Mouse (Mus musculus): Measurements from ENCODE around the gene Pacsin2. TPM values are rescaled to one million over a fixed set of nuclear protein-coding genes. Genes with fewer than 3 reads are reported as not detected.

Gene Pacsin2
- polyA plus RNA-seq, 1 experiment = 108 TPM

- no peak for TF ChIP-seq CTCF (IDR thresholded peaks at IDR 0.05; ENCODE audit: control insufficient read depth, insufficient read depth, insufficient replicate concordance, low read depth, low read length)
- no peak for TF ChIP-seq POLR2A (IDR thresholded peaks at IDR 0.05; ENCODE audit: control insufficient read depth, low read depth, low read length)
- H3K27me3 ChIP-seq (ENCODE audit: control insufficient read depth, insufficient read depth, low read length) = no peaks in the 10 kb centered on the region
- H3K4me1 ChIP-seq (ENCODE audit: control insufficient read depth, insufficient read depth, low read length) = peaks cover 13% of the 10 kb centered on the region
- H3K36me3 ChIP-seq (ENCODE audit: control insufficient read depth, insufficient read depth, low read length) = no peaks in the 10 kb centered on the region; the same call in 1 of the 2 replicates
- no peak overlapping the region for H3K27ac ChIP-seq (ENCODE audit: control insufficient read depth, insufficient read depth, low read depth, low read length)
- no peak overlapping the region for H3K4me3 ChIP-seq (ENCODE audit: control insufficient read depth, low read depth, low read length)
These were observed 34.9 kb upstream of the Pacsin2 start for GRCm38 (mm10) chr15:83499211-83499755.

DNA sequence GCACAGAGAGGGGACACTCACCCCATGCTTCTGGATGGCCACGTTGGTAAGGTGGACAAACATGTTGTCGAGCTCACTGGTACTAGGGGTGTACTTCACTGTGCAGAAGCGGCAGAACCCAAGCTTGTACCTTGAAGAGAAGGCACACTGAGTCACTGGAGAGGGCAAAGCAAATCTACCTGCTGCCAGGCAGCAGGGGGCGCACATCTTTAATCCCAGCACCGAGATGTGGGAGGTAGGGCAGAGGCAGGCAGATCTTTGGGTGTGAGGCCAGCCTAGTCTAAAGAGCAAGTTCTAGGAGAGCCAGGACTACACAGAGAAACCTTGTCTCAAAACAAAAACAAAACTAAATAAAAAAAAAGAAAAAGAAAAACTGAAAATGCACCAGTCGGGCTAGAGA, 32.9 kb upstream of the Pacsin2 start:
- no peak for TF ChIP-seq POLR2A (IDR thresholded peaks at IDR 0.05; ENCODE audit: control insufficient read depth, low read depth, low read length)
- TF ChIP-seq CTCF (IDR thresholded peaks at IDR 0.05; ENCODE audit: control insufficient read depth, insufficient read depth, insufficient replicate concordance, low read depth, low read length) = peak; percentile 2; the same call in 1 of the 2 replicates
- Histone ChIP-seq H3K36me3 (ENCODE audit: control insufficient read depth, insufficient read depth, low read length) (no peaks in the 10 kb centered on the region; the same call in 1 of the 2 replicates), H3K4me1 (ENCODE audit: control insufficient read depth, insufficient read depth, low read length) (peaks cover 13% of the 10 kb centered on the region), H3K4me3 (ENCODE audit: control insufficient read depth, low read depth, low read length) (no peak overlapping the region), H3K27ac (ENCODE audit: control insufficient read depth, insufficient read depth, low read depth, low read length) (no peak overlapping the region), H3K27me3 (ENCODE audit: control insufficient read depth, insufficient read depth, low read length) (no peaks in the 10 kb centered on the region)

- no peaks in the 10 kb centered on the region; the same call in 1 of the 2 replicates for H3K36me3 ChIP-seq (ENCODE audit: control insufficient read depth, insufficient read depth, low read length)
- H3K27me3 ChIP-seq (ENCODE audit: control insufficient read depth, insufficient read depth, low read length) = no peaks in the 10 kb centered on the region
- peaks cover 10% of the 10 kb centered on the region for H3K4me1 ChIP-seq (ENCODE audit: control insufficient read depth, insufficient read depth, low read length)
- no peak overlapping the region for H3K27ac ChIP-seq (ENCODE audit: control insufficient read depth, insufficient read depth, low read depth, low read length)
- TF ChIP-seq POLR2A (IDR thresholded peaks at IDR 0.05; ENCODE audit: control insufficient read depth, low read depth, low read length) (no peak), CTCF (IDR thresholded peaks at IDR 0.05; ENCODE audit: control insufficient read depth, insufficient read depth, insufficient replicate concordance, low read depth, low read length) (no peak)
- H3K4me3 ChIP-seq (ENCODE audit: control insufficient read depth, low read depth, low read length) = peak overlapping the region; percentile 75
These were observed 31.5 kb upstream of the Pacsin2 start for GRCm38 (mm10) chr15:83495787-83496367.

- TF ChIP-seq POLR2A (IDR thresholded peaks at IDR 0.05; ENCODE audit: control insufficient read depth, low read depth, low read length) (no peak), CTCF (IDR thresholded peaks at IDR 0.05; ENCODE audit: control insufficient read depth, insufficient read depth, insufficient replicate concordance, low read depth, low read length) (no peak)
- no peak overlapping the region for H3K4me3 ChIP-seq (ENCODE audit: control insufficient read depth, low read depth, low read length)
- H3K36me3 ChIP-seq (ENCODE audit: control insufficient read depth, insufficient read depth, low read length) = no peaks in the 10 kb centered on the region; the same call in 1 of the 2 replicates
- H3K4me1 ChIP-seq (ENCODE audit: control insufficient read depth, insufficient read depth, low read length) = peaks cover 10% of the 10 kb centered on the region
- no peaks in the 10 kb centered on the region for H3K27me3 ChIP-seq (ENCODE audit: control insufficient read depth, insufficient read depth, low read length)
- H3K27ac ChIP-seq (ENCODE audit: control insufficient read depth, insufficient read depth, low read depth, low read length) = no peak overlapping the region
These were observed 30.8 kb upstream of the Pacsin2 start for GRCm38 (mm10) chr15:83495195-83495594.

DNA sequence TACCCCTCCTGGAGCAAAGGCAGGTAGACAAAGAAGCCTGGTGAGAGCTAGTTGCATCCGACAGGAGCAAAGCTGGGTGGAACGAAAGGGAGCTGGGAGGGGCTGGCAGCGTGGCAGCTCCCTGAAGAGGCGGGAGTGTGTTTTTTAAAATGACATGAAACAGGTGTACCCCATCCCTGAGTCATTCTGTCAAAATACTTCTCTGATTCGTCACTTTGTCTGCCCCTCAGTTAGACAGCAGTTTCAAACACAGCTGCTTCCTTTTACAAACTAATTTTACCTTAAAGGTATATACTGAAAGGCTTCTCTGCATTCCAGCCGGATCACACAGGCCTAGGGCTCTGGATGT, 30.1 kb upstream of the Pacsin2 start:
- H3K27ac ChIP-seq (ENCODE audit: control insufficient read depth, insufficient read depth, low read depth, low read length) = no peak overlapping the region
- H3K4me3 ChIP-seq (ENCODE audit: control insufficient read depth, low read depth, low read length) = no peak overlapping the region
- TF ChIP-seq POLR2A (IDR thresholded peaks at IDR 0.05; ENCODE audit: control insufficient read depth, low read depth, low read length) = no peak
- TF ChIP-seq CTCF (IDR thresholded peaks at IDR 0.05; ENCODE audit: control insufficient read depth, insufficient read depth, insufficient replicate concordance, low read depth, low read length) = no peak
- no peaks in the 10 kb centered on the region for H3K27me3 ChIP-seq (ENCODE audit: control insufficient read depth, insufficient read depth, low read length)
- no peaks in the 10 kb centered on the region; the same call in 1 of the 2 replicates for H3K36me3 ChIP-seq (ENCODE audit: control insufficient read depth, insufficient read depth, low read length)
- peaks cover 10% of the 10 kb centered on the region for H3K4me1 ChIP-seq (ENCODE audit: control insufficient read depth, insufficient read depth, low read length)

DNA sequence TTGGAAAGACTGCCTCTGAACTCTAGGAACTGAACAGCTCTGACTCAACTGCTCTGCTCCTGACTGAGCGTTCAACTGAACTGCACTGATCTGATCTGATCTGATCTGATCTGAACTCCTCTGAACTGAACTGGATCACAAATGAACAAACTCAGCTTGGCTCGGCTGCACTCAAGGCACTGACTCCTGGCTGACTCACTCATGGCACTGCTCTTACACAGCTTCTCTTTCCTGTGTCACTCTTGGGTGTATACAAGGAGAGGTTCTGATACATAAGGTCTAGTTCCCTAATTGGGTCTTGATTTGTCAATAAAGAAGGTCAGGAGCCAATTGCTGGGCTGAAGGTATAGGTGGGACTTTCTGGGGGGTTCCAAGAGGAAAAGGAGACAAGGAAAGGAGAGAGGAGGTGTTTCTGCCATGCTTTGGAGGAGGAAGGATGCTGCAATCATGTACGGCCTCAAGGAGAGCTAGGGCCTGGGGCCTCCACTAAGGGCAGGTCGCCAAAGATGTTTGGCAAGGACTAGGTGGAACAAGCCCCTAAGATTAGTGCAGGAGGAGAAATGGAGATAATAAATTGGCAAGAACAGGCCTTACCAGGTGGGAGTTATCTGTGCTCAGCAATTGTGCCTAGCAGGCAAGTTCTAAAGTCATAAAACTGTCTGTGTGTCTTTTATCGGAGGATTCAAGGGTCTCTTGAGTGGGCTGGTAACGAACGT, 29.6 kb upstream of the Pacsin2 start:
- Histone ChIP-seq H3K27me3 (ENCODE audit: control insufficient read depth, insufficient read depth, low read length) (no peaks in the 10 kb centered on the region), H3K36me3 (ENCODE audit: control insufficient read depth, insufficient read depth, low read length) (no peaks in the 10 kb centered on the region; the same call in 1 of the 2 replicates), H3K27ac (ENCODE audit: control insufficient read depth, insufficient read depth, low read depth, low read length) (no peak overlapping the region), H3K4me1 (ENCODE audit: control insufficient read depth, insufficient read depth, low read length) (peaks cover 10% of the 10 kb centered on the region), H3K4me3 (ENCODE audit: control insufficient read depth, low read depth, low read length) (no peak overlapping the region)
- no peak for TF ChIP-seq CTCF (IDR thresholded peaks at IDR 0.05; ENCODE audit: control insufficient read depth, insufficient read depth, insufficient replicate concordance, low read depth, low read length)
- no peak for TF ChIP-seq POLR2A (IDR thresholded peaks at IDR 0.05; ENCODE audit: control insufficient read depth, low read depth, low read length)

DNA sequence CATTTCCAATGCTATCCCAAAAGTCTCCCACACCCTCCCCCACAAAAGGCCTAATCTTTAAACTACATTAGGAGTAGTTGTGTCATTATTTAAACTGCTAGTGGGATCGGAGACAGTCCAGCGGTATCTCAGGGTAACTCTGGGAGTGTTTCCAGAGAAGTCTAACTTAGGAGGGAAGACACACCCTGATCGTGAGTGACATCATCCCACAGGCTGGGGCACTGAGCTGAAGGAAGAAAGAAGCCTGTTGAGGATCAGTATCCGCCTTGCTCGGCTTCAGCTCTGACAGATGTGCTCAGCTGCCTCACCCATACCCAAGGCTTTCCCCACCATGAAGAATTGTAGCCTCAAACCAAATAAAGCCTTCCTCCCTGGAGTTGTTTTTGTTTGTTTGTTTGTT, 27.5 kb upstream of the Pacsin2 start:
- Histone ChIP-seq H3K4me1 (ENCODE audit: control insufficient read depth, insufficient read depth, low read length) (peaks cover 10% of the 10 kb centered on the region), H3K27me3 (ENCODE audit: control insufficient read depth, insufficient read depth, low read length) (no peaks in the 10 kb centered on the region), H3K4me3 (ENCODE audit: control insufficient read depth, low read depth, low read length) (no peak overlapping the region), H3K36me3 (ENCODE audit: control insufficient read depth, insufficient read depth, low read length) (no peaks in the 10 kb centered on the region; the same call in 1 of the 2 replicates), H3K27ac (ENCODE audit: control insufficient read depth, insufficient read depth, low read depth, low read length) (no peak overlapping the region)
- TF ChIP-seq POLR2A (IDR thresholded peaks at IDR 0.05; ENCODE audit: control insufficient read depth, low read depth, low read length) (no peak), CTCF (IDR thresholded peaks at IDR 0.05; ENCODE audit: control insufficient read depth, insufficient read depth, insufficient replicate concordance, low read depth, low read length) (no peak)
